Mouse (Mus musculus): ENCODE data around the gene Atxn2l.

Gene Atxn2l

DNA sequence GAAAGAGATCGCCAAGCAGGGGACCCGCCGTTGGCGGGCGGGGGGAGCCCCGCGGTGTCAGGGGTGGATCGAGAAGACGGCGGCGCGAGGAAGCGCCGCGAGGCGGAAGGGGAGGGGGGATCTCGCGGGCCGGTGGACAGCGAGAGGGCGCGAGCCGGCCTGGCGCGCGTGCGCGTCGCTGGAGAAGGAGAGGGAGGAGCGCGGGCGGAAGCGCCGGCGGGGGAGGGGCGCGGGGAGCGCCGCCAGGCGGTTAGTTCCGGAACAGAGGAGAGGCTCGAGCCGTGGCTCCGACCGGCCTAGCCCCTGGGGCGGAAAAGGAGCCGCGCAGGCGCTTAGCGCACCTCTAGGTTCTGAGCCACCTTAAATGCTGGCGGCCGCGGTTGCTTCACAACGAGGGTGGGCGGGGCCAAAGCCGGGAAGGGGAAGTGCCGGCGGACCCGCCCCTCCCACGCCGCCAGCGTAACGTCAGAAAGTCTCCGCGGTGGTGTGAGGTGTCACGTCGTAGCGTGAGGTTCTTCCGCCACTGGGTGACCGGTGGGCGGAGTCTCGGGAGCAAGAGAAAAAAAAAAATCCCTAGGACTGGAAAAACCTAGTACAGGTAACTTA, at the start of gene Atxn2l:
Atxn2l (minus strand) TSS at position 165 of the 606 bp plus-strand sequence.
- in situ Hi-C loops (cut with MboI, MseI), result loop anchor here in 1 of 2 experiments (5.0 to 10.0 kb wide), 2 partner anchors 711 to 1879 kb away; no protein-coding TSS in a partner anchor

DNA sequence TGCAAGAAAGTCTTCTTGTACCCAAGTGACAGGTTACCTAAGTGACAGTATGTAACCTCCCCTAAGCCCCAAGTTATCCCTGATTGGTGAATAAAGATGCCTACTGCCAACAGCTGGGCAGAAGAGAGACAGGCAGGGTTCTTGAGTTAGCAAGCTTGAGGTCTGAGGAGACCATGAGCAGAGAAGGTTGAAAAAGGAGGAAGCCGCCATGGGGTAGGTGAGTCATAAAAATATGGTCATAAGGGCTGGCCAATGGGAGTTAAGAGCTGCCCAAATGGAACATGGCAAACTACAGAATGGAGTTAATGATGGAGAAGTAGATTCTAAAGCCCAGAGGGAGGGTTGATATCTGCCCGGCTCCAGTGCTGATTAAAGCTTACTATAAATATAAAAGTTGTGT, 42.4 kb upstream of the Atxn2l start:
- in situ Hi-C loops (cut with MboI, MseI), result loop anchor here in 1 of 2 experiments (5.0 kb wide), 1 partner anchor 53 kb away; no protein-coding TSS in a partner anchor

DNA sequence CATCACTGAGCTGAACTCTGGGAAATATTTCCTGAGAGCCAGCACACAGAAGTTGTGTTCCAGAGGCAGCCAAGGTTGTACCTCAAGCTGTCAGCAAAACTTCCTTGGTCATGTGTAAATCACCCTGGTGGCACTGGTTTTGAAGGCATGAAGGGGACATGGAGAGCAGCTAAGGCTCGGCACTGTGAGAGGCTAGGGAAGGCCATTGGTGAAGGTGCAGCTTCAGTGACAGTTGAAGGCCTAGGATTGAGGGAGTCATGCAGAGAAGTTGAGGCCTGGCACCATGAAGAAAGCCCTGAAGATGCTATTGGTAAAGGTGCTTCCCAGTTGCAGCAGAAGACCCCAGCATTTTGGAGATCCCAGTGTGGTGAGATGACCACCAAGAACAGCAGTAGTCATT, 38.4 kb upstream of the Atxn2l start:
- in situ Hi-C loops (cut with MboI, MseI), result no loop called here

DNA sequence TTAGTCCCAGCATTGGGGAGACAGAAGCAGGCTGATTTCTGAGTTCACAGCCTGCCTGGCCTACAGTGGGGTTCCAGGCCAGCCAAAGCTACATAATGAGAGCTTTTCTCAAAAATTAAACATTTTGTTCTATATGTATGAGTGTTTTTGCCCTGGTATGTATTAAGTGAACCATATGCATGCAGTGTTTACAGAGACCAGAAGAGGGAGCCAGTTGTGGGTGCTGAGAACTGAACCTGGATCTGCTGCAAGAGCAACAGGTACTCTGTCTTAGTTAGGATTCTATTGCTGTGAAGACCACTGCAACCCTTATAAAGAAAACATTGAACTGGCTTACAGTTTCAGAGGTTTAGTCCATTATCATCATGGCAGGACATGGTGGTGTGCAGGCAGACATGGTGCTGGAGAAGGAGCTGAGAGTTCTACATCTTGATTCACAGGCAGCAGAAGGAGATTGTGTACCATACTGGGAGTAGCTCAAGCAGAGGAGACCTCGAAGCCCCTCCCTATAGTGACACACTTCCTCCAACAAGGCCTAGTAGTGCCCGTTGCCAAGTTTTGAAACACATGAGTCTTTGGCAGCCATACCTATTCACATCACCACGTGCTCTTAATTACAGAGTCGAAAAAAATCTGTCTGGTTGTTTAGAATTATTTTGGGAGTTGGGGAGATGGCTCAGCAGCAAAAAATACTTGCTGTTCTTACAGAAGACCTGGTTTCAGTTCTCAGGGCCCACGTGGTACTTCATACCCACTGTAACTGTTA, 34.8 kb upstream of the Atxn2l start:
- in situ Hi-C loops (cut with MboI, MseI), result no loop called here

DNA sequence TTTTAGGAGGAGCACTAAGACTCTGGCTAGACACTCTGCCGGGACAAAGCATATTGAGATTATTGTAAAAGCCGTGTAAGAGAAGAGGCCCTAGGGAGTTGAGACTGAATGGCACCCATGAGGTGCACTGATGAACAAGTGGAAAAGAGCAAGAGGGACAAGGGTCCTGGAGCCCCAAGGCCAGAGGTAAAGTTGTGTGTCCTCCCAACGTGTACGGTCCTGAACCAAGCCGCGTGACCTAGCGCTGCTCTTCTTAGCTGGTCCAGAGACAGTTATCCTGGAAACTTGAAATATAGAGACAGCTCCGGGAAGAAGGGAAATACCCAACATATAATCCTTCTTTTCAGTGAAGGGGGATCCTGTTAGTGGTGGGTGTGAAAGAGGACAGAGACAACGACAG, 33.2 kb upstream of the Atxn2l start:
- in situ Hi-C loops (cut with MboI, MseI), result no loop called here

DNA sequence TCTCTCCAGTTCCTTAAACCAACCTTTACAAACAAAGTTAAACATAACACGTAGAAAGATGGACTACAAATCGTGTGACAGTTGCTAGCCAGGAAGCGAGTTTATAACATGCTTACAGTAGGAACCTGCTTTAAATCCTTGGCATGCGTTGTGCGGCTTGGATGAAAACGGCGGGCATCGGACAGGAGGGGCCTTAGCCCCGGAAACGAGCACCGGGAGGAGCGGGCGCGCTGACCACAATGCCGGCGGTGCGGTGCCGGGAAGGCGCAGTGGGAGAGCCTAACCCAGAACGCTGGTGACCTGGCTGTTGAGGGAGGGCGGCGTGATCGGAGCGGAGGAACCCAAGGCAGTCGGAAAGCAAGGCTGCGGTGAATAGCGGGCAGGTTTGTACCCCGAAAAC, 32.5 kb upstream of the Atxn2l start:
- in situ Hi-C loops (cut with MboI, MseI), result no loop called here

DNA sequence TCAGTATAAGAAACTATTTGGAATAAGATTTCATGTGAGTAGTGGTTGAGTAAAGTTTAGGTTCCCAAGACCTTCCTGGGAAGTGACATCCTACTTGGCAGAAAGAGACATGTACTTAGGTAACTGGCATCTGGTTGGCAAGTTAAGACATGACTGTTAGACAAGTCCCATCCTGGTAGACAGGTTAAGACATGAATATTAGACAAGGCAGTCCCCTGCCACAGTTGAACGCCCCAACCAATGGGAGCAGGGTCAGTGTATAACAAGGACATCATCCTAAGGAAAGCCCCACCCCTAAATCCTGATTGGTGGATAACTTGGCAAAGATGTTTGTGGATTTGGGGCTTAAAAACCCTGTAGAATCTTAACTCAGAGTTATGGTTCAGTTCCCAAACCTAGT, 30.2 kb upstream of the Atxn2l start:
- in situ Hi-C loops (cut with MboI, MseI), result no loop called here

DNA sequence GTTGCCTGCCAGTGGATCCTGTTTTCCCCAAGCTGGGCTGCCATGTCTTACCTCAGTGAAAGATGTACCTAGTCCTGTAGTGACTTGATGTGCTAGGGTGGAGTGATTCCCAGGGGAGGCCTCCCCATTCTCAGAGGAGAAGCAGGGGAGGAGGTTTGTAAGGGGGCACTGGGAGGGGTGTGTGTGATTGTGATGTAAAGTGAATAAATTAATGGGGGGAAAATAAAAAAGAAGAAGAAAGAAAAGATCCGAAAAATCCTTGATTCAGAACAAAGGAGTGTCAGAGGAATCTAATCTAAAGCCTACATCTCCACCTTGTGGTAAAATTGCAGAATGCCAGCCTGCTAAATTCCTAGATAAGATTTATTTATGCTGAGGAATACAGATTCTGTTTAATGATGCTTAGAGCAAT, 24.9 kb upstream of the Atxn2l start:
- in situ Hi-C loops (cut with MboI, MseI), result loop anchor here in 1 of 2 experiments (5.0 kb wide), 2 partner anchors 51 to 121 kb away; partner anchors contain the start of gene Sh2b1

DNA sequence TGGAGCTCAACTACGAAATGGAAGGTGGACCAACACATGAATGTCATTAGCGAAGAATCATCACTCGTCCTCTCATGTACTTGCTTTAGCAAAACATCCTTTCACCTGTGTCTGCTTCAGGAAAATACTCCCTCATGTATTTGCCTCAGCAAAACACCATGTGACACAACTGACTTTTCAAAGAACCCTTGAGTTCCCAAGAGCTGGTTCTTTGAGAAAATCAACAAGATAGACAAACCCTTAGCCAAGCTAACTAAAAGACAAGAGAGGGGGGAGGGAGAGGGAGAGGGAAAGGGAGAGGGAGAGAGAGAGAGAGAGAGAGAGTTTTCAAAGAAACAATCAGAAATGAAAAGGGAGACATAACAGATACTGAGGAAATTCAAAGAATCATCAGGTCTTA, 20.1 kb upstream of the Atxn2l start:
- in situ Hi-C loops (cut with MboI, MseI), result no loop called here

DNA sequence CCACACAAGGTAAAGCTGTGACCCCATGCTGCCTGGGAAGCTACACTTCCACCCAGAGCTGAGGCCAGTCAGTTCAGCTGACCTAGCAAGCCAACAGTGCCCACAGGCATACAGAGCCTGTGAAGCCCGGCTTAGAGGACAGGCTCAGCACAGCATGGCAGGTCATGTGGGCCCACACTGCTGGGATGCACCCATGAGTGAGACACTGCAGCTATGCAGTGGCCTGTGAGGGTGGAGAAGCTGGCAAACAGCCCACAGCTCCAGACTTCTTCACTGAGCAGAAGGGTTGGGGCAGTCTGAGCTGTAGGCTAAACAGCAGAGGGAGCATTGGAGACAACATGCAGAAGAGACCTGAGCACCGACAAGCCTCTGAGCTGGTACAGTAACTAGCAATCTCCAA, 16.3 kb upstream of the Atxn2l start:
- in situ Hi-C loops (cut with MboI, MseI), result no loop called here

DNA sequence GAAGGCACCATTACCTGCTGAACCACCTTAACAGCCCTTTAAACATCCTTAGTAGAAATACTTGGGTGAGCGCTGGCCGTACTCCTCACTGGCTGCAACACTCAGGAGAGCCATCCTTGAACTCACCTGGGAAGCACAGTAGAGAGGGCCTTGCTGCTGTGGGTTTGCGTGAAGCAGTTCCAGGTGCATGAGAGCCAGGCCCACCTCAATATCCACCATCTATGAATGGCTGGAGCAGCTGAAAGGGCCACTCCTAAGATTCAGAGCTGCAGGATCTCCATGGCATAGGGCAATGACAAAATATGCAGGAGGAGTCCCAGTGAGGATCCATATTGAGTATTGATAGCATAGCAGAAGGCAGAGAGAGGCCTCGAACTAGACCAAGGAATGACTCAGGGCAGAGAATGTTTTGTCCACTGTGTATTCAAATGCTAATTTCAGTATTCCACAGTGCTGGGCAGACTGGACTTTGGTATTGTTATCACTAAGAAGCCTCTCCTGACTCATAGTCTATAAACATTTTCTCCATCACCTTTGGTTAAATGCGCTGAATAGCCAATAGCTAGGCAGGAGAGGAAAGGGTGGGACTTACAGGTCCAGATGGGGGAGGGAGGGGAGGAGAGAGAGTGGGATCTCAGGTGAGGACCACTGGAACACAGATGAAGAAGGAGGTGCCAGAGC, 15.2 kb upstream of the Atxn2l start:
- in situ Hi-C loops (cut with MboI, MseI), result no loop called here

DNA sequence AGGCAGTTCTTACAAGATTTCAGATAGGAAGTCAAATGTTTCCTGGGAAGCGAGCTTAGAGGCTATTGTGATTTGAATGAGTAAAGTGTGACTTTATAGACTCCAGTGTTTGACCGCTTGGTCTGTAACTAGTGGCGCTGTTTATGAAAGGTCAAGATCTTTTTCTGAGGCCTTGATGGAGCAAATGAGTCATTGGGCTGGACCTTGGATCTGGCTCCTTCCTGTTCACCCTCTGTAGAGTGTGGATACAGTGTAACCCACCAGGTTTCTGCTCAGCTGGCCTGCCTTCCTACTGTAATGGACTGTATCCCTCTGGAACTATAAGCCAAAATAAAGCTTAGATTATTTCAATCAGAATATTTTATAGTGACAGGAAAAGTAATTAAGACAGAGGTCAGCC, 8.1 kb upstream of the Atxn2l start:
- in situ Hi-C loops (cut with MboI, MseI), result loop anchor here in 1 of 2 experiments (5.0 kb wide), 1 partner anchor 104 kb away; no protein-coding TSS in a partner anchor

DNA sequence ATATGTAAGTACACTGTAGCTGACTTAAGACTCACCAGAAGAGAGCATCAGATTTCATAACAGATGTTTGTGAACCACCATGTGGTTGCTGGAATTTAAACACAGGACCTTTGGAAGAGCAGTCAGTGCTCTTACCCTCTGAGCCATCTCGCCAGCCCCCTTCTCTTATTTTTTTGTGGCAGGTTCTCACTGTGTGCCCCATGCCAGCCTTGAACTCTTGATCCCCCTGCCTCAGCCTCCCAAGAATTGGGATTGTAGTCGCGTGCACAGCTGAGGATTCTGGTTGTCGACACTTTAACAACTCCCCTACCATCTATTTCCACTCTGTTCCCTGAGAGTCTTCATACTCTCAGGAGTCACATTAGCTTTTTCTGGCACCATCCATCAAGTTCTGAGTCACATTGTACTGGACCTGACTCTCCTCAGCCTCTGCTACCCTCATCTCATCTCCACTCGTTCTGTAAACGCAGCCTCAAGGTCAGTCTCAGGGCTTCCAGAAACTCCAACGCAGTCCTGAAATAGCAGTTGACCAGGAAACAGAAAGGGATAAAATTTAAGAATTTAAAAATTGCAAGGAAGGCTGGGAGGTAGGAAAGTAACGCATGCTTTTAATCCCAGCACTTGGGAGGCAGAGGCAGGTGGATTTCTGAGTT, 4.0 kb upstream of the Atxn2l start:
- in situ Hi-C loops (cut with MboI, MseI), result loop anchor here in 1 of 2 experiments (10.0 kb wide), 1 partner anchor 708 kb away; no protein-coding TSS in a partner anchor

DNA sequence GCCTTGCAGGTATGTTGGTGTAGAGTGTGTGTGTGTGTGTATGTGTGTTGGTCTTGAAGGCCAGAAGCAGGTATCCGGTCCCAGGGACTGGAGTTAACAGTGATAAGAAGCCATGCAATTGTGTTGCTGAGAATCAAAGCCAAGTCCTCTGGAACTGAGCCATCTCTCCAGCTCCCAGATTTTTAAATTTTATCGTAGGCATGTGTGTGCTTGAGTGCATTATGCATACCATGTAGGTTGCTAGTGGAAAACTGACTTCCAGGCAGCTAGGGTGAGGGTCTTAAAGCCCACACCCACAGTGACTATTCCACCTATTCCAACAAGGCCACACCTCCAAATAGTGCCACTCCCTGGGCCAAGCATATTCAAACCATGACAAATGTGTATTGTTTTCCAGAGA, 1.7 kb upstream of the Atxn2l start:
- in situ Hi-C loops (cut with MboI, MseI), result loop anchor here in 1 of 2 experiments (5.0 to 10.0 kb wide), 2 partner anchors 710 to 1877 kb away; no protein-coding TSS in a partner anchor

DNA sequence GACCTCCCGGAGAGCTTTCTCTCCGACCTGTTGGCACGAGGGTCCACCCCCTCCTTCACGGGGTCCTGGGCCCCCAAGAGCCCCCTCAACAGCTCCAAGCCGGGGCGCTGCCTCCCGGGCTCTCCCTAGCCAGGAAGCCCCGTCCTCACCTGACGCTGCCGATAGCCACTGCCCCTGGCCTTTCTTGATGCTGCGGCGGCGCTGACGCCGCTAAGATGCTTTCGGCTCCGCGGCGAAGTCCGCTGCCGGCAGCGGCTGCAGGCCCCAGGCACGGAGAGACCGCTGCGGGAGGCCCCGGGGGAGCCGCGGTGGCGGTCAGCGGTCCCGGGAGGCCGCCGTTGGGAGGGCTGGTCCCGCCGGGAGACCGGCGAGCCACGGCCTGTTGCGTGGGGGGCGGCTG, 486 bp downstream of the Atxn2l start:
- in situ Hi-C loops (cut with MboI, MseI), result loop anchor here in 1 of 2 experiments (5.0 to 10.0 kb wide), 2 partner anchors 712 to 1880 kb away; no protein-coding TSS in a partner anchor

DNA sequence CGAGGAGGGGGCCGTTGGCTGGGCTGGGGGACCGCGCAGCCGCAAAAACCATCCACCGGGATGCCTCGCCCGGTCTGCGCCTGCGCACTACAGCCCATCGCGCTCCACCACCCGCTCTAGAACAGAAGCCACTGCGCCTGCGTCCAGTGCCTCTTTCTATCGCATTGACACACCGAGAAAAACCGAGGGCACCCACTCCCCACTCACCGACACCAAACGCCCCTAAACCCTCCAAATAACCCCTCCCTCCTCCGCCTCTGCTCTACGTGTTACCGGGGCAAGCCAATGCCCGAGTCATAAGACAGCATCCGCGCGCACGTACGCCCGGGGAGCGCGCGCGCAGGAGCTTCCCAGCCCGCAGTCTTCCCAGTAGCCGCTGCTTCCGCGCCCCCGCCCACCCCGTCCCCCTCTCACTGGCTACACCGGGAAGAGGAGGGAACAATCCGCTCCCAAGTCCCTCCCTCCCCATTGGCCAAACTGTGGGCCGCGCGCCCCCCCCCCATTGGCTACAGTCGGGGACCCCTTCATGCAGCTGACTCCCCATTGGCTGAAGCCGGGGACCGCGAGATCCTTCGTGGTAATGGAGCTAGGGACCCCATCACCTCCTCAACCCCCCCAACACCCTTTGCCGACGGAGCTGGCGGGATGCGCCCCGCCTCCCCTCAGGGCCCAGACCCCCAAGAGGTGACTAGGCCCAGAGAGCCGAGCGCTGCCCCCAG, 1.1 kb downstream of the Atxn2l start:
- in situ Hi-C loops (cut with MboI, MseI), result loop anchor here in 1 of 2 experiments (5.0 to 10.0 kb wide), 2 partner anchors 713 to 1880 kb away; no protein-coding TSS in a partner anchor

DNA sequence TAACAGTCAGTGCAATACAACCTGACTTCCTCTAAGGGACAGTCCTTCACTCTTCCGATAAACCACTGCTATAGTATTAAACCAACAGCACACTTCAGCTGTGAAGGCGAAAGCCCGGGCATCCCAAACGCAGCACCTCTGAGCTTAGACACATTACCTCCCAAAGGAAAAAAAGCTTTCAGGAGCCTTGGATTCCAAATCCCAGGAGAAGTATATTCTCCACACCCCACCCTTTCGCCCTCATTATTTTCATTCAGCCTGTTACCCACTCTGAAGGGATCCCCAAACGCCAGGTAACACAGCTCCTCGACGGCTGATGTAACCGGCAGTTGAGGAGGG, 1.6 kb downstream of the Atxn2l start:
- in situ Hi-C loops (cut with MboI, MseI), result loop anchor here in 1 of 2 experiments (5.0 to 10.0 kb wide), 2 partner anchors 713 to 1881 kb away; no protein-coding TSS in a partner anchor

DNA sequence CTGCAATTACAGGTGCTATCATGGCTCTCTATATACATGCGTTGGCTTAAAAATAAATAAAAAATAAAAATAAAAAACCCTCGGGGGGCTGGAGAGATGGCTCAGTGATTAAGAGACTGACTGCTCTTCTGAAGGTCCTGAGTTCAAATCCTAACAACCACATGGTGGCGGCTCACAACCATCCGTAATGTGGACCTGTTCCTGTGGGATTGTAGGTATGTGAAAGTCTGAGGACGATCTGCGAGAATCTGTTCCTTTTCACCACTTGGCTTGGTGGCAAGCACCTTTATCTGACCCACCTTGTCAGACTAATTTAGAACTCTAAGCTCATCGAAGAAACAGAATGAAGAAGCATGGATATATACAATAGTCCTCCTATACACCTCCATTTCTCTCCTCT, 3.8 kb downstream of the Atxn2l start:
- in situ Hi-C loops (cut with MboI, MseI), result no loop called here

DNA sequence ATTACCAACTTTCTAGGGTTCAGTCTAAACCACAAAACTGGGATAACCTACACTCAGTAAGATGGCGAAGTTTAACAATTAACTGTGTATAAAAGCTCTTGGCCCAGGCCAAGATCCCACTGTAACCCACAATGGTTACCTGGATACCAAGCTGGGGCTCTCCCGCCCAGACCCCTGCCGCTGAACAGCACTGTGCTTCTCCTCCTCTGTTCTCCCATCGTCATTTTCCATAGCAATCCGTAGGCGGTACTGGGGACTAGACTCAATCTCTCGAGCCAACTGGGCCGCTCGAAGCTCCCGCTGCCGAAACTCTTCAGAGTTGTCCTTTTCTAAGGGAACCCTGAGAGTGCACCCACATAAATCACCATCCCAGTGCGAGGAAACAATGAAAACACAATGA, 5.3 kb downstream of the Atxn2l start:
- in situ Hi-C loops (cut with MboI, MseI), result no loop called here

DNA sequence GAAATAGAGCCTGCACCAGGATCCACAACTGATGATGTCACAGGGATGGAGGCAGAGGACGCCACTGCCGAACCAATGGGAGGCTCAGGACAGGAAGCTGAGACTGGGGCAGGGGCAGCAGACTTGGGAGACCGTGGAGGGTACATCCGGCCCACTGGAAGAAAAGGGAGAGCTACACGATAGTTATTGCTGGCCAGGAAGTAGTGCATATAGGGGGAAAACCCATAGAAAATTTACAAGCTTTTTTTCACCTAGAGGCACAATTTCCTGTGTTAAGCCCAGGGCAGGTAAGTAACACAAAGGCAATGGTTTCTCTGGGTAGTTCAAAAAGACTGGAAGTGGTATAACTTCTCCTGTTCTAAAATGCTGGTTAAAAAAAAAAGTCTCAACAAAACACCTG, 6.8 kb downstream of the Atxn2l start:
- in situ Hi-C loops (cut with MboI, MseI), result no loop called here

DNA sequence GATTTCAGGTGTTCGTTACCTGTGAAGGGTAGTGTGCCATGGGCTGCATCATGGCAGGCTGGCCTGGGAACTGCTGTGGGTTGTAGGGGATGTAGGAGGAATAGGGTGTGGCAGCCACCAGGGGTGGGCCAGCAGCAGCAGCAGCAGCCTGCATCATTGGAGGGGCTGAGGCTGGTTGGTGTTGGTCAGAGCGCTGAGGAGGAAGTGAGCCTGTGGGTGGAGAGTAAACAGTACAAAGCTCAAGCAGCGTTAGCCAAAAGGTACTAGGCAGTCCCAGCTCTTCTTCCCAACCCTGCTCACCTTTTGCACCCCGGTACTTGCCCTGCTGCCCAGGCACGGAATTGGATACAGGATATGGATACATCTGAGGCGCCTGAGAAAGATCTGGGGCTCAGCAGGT, 9.1 kb downstream of the Atxn2l start:
- in situ Hi-C loops (cut with MboI, MseI), result loop anchor here in 1 of 2 experiments (5.0 kb wide), 1 partner anchor 53 kb away; no protein-coding TSS in a partner anchor
